Mouse (Mus musculus): ENCODE data around the gene Inhba. TPM values are rescaled to one million over a fixed set of nuclear protein-coding genes. Genes with fewer than 3 reads are reported as not detected.
A peak's percentile ranks its signal among the peaks of the same experiment; 100 is the strongest.

The Inhba gene
- polyA plus RNA-seq, 1 experiment: 1.2 TPM

GRCm38 (mm10) chr13:16010586-16010985, 1.1 kb upstream of the Inhba start:
- TF ChIP-seq CTCF (IDR thresholded peaks at IDR 0.05; ENCODE audit: borderline replicate concordance, extremely low read depth, insufficient read depth, insufficient read length) (no peak), POLR2A (IDR thresholded peaks at IDR 0.05; ENCODE audit: borderline replicate concordance, extremely low read depth, insufficient read depth, insufficient read length, poor library complexity, severe bottlenecking) (no peak)
- no peak for DNase-seq (ENCODE audit: low read depth)

- DNase-seq (ENCODE audit: low read depth): peak; percentile 74
- TF ChIP-seq POLR2A (IDR thresholded peaks at IDR 0.05; ENCODE audit: borderline replicate concordance, extremely low read depth, insufficient read depth, insufficient read length, poor library complexity, severe bottlenecking): no peak
- TF ChIP-seq CTCF (IDR thresholded peaks at IDR 0.05; ENCODE audit: borderline replicate concordance, extremely low read depth, insufficient read depth, insufficient read length): peak; percentile 74; the same call in 1 of the 2 replicates
These were observed 714 bp downstream of the Inhba start for GRCm38 (mm10) chr13:16012243-16012887.

DNA sequence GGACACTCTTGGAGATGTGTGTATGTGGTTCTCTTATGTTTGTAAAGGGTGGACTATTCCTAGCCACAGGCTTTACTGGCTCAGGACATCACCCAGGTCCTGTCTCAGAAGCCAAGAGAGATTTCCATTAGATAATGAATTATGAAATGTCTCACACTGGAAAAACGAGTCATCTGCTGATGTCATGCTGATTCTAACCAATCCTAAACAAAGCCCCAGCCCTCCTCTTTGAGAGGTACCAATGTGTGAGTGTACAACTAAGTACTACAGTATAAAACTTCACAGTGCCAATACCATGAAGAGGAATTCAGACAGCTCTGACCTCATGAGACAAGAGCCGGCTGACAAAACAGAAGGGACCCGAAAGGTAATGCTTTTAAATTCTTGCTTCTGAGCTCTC, 2.5 kb downstream of the Inhba start:
- no peak for DNase-seq (ENCODE audit: low read depth)
- TF ChIP-seq POLR2A (IDR thresholded peaks at IDR 0.05; ENCODE audit: borderline replicate concordance, extremely low read depth, insufficient read depth, insufficient read length, poor library complexity, severe bottlenecking) (no peak), CTCF (IDR thresholded peaks at IDR 0.05; ENCODE audit: borderline replicate concordance, extremely low read depth, insufficient read depth, insufficient read length) (no peak)

- DNase-seq (ENCODE audit: low read depth): peak; percentile 49
- TF ChIP-seq CTCF (IDR thresholded peaks at IDR 0.05; ENCODE audit: borderline replicate concordance, extremely low read depth, insufficient read depth, insufficient read length): no peak
- TF ChIP-seq POLR2A (IDR thresholded peaks at IDR 0.05; ENCODE audit: borderline replicate concordance, extremely low read depth, insufficient read depth, insufficient read length, poor library complexity, severe bottlenecking): no peak
These were observed 4.9 kb downstream of the Inhba start for GRCm38 (mm10) chr13:16016506-16016905.

- TF ChIP-seq CTCF (IDR thresholded peaks at IDR 0.05; ENCODE audit: borderline replicate concordance, extremely low read depth, insufficient read depth, insufficient read length): no peak
- no peak for TF ChIP-seq POLR2A (IDR thresholded peaks at IDR 0.05; ENCODE audit: borderline replicate concordance, extremely low read depth, insufficient read depth, insufficient read length, poor library complexity, severe bottlenecking)
- DNase-seq (ENCODE audit: low read depth): peak; percentile 26
These were observed 5.7 kb downstream of the Inhba start for GRCm38 (mm10) chr13:16017338-16017737.

- TF ChIP-seq POLR2A (IDR thresholded peaks at IDR 0.05; ENCODE audit: borderline replicate concordance, extremely low read depth, insufficient read depth, insufficient read length, poor library complexity, severe bottlenecking): no peak
- TF ChIP-seq CTCF (IDR thresholded peaks at IDR 0.05; ENCODE audit: borderline replicate concordance, extremely low read depth, insufficient read depth, insufficient read length): no peak
- peak; percentile 11 for DNase-seq (ENCODE audit: low read depth)
These were observed 6.1 kb downstream of the Inhba start for GRCm38 (mm10) chr13:16017777-16018176.

DNA sequence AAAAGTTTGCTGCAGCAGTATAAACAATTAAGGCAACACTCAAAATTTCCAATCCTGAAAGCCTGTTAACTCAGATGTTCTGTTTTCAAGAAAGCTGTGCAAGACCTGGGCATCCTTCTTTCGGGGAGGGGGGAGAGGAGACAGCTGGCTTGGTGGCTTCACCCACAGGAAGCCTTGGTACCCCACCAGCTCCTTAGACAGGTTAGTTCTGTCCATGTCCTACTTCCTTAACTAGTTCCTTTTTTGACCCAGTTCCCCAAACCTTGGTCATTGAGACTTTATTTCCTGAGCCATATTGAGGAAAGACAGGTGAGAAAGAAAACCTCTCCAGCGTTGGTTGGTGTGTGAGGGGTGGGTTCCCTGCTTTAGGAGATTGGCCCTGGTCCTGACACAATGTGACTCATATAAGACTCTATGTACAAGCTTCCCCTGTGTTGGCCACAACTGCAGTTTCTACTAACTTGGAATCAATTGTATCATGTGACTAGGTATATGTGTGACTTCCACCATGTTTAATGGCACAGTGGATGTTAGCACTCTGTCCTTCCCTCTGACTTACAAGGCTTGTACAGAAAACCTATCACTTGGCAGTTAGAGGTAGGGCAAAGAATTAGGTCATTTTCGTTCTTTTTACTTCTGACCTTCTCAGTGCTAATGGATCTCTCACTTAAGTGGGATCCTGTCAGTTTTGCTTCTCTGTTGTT, 7.3 kb downstream of the Inhba start:
- DNase-seq (ENCODE audit: low read depth): no peak
- no peak for TF ChIP-seq CTCF (IDR thresholded peaks at IDR 0.05; ENCODE audit: borderline replicate concordance, extremely low read depth, insufficient read depth, insufficient read length)

DNA sequence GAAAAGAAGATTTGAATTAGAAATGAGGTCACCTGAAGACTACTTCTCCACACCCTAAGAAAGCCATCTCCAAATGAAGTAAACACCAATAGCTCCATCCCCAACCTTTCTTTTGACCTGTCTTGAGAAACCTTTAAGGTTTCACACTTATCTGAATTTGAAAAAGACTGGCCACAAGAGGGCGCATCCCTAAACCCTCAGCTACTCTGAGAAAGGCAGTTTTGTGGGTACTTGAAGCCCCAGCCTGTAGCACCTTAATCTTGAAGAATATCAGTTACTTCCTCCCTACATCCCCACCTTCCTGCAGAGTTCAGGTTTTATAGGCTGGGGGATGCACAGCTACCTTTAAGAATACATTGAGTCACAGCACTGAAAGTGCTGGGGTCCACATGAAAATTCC, 9.0 kb downstream of the Inhba start:
- TF ChIP-seq CTCF (IDR thresholded peaks at IDR 0.05; ENCODE audit: borderline replicate concordance, extremely low read depth, insufficient read depth, insufficient read length) (peak; percentile 63; the same call in 1 of the 2 replicates), POLR2A (IDR thresholded peaks at IDR 0.05; ENCODE audit: borderline replicate concordance, extremely low read depth, insufficient read depth, insufficient read length, poor library complexity, severe bottlenecking) (no peak)
- peak; percentile 84 for DNase-seq (ENCODE audit: low read depth)

- TF ChIP-seq CTCF (IDR thresholded peaks at IDR 0.05; ENCODE audit: borderline replicate concordance, extremely low read depth, insufficient read depth, insufficient read length): no peak
- TF ChIP-seq POLR2A (IDR thresholded peaks at IDR 0.05; ENCODE audit: borderline replicate concordance, extremely low read depth, insufficient read depth, insufficient read length, poor library complexity, severe bottlenecking): no peak
- no peak for DNase-seq (ENCODE audit: low read depth)
These were observed 9.5 kb downstream of the Inhba start for GRCm38 (mm10) chr13:16021181-16021580.

DNA sequence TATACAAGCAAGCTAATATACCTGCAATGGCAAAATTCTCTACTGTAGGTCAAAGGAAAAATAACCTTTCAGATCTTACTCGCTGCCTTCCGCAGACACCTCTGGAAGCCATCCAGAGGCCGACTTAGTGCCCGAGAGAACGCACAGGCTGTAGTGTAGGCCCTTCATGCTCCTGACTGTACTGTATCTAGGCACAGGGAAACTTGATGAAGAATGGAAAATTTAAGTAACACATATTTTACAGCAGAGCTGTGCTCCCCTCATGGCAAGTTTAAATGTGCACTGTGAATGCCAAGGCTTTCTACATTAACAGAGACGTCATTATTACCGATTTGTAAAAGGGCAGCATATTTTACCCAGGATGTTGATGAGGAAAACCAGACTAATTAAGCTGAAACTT, 10.2 kb downstream of the Inhba start:
- no peak for DNase-seq (ENCODE audit: low read depth)
- TF ChIP-seq CTCF (IDR thresholded peaks at IDR 0.05; ENCODE audit: borderline replicate concordance, extremely low read depth, insufficient read depth, insufficient read length): no peak
- TF ChIP-seq POLR2A (IDR thresholded peaks at IDR 0.05; ENCODE audit: borderline replicate concordance, extremely low read depth, insufficient read depth, insufficient read length, poor library complexity, severe bottlenecking): no peak

DNA sequence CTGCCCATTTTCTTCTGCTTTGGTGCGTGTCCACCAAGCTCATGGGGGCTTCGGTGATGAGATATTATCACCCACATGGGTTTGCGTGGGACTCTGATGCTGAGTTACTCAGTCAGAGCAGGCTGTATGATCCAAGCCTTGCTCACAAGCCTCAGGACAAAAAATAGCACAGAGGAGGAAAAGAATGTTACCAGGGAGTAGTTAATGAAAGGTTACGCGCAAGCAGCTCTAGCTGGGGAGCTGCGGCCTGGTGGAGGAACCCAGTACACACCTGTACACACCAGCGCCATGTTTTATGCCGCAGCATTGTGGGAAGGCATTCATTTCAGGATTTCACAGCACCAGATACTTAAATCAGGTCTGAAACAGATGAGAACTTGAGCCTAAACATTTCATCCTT, 10.9 kb downstream of the Inhba start:
- TF ChIP-seq CTCF (IDR thresholded peaks at IDR 0.05; ENCODE audit: borderline replicate concordance, extremely low read depth, insufficient read depth, insufficient read length): no peak
- DNase-seq (ENCODE audit: low read depth): no peak

Measured in brain, embryonic 14.5 days (tissue).